Mouse (Mus musculus) skeletal muscle tissue, adult 2 months (tissue): ENCODE results near the gene Myof.
A peak's percentile ranks its signal among the peaks of the same experiment; 100 is the strongest.

ENCODE experiments used
- DNase-seq: peaks from one replicate; pipeline ENCODE4 v3.0.0-alpha.2; 2012; ENCODE audit warnings: low read depth, low spot score

The Myof gene

GRCm38 (mm10) chr19:38043281-38043981 lies at the start of gene Myof:
TSS of gene Myof (minus strand) at chr19:38043577.
- peak; percentile 47 for DNase-seq

DNA sequence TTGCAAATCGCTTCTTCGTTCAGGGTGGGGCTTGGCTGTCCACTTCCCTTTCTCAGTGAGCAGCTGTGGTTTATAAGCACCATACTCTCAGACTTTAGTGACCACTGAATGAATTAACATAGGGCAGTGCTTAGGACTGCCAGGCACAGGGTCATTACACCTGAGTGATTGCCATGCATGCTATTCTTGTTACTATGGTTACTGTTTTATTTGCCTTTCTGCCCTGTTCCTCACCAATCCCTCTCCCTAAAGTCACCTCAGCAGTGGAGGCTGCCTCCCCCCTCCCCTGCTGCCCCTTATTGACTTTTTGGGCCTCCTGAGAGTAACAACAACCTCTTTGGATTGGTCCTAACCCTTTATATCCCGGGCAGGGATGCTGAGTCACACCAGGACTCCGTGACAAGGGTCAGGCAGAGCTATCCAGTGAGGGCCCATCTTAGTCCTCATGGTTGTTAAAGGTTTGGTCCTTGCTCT lies 48.2 kb upstream of the Myof start:
- DNase-seq, result no peak

DNA sequence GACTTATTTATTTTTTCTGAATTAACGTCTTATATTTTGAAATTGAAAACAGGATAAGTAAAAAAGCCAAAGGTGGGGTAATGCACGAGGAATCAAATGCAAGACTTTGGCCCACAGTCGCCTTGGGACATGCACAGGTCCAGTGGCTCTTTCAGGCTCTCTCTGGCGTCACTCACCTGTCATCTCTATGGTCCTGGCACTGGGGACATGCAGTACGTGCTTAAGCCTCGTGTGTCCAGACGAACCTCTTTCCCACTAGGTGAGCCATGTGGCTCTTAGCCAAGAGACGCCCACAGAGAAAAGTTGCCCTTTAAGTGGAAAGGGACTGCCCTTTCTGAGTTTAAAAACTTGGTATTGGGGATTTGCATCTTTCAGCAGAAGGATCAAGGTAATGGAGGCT lies 46.0 kb upstream of the Myof start:
- DNase-seq, result no peak

DNA sequence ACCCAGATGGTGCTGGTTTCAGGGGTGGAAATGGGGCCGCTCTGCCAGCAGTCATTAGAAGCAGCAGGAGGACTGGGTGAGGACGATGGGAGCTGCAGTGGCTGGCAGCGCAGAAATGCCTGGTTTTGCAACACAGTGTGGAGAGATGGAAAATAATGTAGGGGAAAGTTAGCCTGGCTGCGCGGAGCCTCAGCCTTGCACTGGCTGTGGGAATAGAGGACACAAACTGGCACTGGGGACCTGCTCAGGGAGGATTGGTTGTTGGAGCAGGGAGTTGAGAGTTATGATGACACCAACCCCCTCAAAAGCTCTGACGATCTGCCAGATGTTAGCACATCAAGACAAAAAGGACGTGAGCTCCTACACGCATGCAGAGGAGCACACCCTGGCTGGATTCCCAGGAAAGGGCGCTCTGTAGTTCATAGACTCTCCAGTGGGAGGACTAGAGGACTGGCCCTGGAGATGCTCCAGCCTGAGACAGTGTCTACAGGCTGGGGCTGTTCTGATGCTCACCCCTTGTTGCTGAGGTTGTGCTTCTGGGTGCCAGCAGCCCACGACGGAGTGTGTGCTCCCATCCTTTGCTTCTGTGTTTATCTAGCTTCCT lies 43.7 kb upstream of the Myof start:
- peak; percentile 35 for DNase-seq

GRCm38 (mm10) chr19:38085841-38086240 lies 42.5 kb upstream of the Myof start:
- no peak for DNase-seq

- no peak for DNase-seq
Measured at GRCm38 (mm10) chr19:38082931-38083525, 39.7 kb upstream of the Myof start.

GRCm38 (mm10) chr19:38081361-38081760 lies 38.0 kb upstream of the Myof start:
- no peak for DNase-seq

DNA sequence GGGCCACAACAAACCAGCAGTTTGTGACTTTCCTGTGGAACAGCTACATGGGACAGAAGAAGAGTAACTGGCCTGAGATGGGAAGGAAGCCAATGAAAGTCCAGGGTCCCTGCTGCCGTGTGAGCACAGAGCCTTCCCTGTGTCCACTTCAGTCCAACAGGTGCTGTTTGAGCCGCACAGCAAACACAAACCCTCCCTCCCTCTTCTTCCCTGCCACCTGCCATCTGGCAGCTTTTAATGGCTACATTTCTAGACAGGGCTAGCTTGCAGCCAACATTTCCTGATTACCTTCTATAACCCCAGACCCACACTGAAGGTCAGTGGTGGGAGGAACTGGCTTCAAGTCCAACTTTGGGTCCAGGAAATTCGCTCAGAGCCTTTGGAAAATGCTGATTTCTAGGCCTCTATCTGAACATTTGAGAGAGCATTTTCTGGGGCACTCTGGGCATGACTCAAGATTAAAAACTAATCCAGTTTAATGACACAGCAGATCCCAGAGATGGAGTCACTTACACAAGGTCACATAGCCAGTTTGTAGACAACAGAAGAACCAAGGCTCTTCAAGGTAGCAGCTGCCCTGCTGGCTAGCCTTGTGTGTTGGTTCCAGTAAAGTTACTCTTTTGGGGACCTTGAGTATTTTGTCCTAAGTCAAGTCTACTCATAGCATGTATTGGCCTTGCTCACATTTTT lies 34.6 kb upstream of the Myof start:
- DNase-seq, result no peak

GRCm38 (mm10) chr19:38076251-38076650 lies 32.9 kb upstream of the Myof start:
- no peak for DNase-seq

GRCm38 (mm10) chr19:38075051-38075450 lies 31.7 kb upstream of the Myof start:
- no peak for DNase-seq

GRCm38 (mm10) chr19:38073226-38073625 lies 29.8 kb upstream of the Myof start:
- no peak for DNase-seq

GRCm38 (mm10) chr19:38064051-38064450 lies 20.7 kb upstream of the Myof start:
- DNase-seq, result no peak

GRCm38 (mm10) chr19:38063201-38063600 lies 19.8 kb upstream of the Myof start:
- DNase-seq, result no peak

- no peak for DNase-seq
Measured at GRCm38 (mm10) chr19:38056931-38057330, 13.6 kb upstream of the Myof start.

GRCm38 (mm10) chr19:38056276-38056675 lies 12.9 kb upstream of the Myof start:
- no peak for DNase-seq

DNA sequence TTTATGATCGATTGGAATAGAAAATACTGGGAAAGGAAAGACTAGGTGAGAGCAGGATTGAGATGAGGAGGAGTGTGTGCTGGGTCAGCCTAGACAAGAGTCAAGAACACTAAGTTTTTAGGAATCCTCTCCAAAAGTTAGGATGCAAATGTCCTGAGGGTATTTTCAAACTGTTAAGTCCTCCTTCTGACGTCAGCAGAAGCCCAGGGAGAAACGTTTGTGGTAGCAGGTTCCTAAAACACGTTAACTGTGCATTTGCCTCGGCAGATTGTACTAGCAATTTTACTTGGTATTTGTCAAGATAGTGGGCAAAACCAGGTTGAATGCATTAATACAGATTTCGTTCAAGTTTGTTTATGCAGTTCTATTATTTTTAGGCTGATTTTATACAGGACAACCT lies 12.4 kb upstream of the Myof start:
- no peak for DNase-seq

- peak; percentile 93 for DNase-seq
Measured at GRCm38 (mm10) chr19:38054720-38055192, 11.4 kb upstream of the Myof start, which contains the start of gene Cep55. TSS of gene Cep55 (plus strand) at chr19:38055011.

DNA sequence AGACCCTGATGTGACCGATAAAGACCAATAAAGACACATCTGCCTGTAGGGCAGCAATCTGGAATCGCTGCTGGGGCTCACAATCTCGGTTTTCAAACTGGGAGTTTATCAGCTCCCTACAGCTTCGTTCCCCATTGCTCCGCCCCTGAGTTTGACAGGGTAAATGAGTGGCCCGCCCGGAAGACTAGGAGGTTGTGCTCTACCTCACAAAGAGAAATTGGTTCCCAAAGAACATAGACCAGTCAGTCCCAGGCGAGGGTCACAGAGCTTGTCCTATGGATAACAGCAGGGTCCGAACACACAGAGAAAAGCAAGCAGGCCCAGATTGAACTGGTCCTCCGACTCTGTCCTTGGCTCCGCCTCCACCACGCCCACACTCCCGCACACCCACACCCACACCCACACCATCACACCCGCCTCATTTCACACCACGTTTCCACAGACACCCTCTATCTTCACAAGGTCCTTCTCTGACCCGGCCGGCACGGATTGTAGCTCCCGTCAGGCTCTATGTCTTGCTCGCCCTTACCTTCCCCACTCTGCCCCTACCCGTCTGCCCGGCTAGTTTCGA lies 10.9 kb upstream of the Myof start:
- no peak for DNase-seq

DNA sequence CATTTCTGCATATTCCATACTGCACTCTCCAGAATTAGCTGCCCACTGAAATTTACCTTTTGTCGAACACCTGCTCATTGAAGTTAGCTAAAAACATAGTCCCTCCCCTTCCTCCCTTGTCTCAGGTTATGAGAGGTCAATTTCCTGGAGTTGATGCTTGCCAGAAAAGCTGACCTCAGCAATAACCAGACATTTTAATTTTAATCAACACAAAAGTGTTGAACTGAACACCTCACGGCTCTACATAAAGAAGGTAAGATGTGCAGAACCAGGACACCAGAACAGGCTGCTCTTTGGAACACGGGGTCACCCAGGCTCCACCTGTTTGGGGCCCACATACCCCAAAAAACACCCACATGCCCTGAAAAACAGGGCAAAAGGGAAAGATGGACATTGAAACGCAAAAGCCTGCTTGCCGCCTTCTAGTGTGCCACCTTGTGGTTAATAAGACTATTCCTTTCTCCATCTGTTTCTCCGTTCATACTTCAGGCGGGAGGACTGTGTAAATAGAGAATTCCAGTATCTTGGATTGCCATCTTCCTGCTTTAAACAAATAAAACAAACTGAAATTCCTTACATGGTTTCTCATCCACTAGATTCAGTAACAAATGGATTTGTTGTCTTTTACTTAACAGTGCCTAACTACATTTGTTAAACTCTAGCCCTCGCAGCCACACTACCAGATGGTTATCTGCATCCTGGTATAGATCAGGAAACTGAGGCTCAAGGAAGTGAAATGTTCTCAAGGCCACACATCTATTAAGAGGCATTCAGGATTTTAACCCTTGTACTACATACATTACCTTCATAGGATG lies 10.1 kb upstream of the Myof start:
- no peak for DNase-seq

GRCm38 (mm10) chr19:38049686-38050085 lies 6.3 kb upstream of the Myof start:
- no peak for DNase-seq

GRCm38 (mm10) chr19:38045198-38045597 lies 1.8 kb upstream of the Myof start:
- no peak for DNase-seq
